ENCODE assay signal across 22 mouse cellular contexts in the genomic region with DNA sequence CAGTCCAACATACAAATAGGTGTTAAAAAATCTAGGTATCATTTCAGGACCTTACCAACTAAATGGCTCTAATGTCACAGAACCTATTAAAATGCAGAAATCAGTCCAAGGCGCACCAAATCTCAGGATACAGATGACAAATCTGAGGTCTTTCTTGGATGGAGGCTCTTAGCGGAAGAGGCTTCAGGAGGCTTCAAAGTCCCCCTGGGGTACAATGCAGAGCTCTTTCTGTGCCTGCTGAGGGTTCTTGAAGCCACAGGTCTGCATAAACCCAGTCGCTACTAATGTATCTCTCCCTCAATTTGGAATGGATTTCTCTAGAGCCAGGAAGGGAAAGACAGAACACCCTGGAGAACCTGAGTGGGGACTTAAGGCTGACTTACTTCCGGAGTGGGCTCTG. TPM values are rescaled to one million over a fixed set of nuclear protein-coding genes. Genes with fewer than 3 reads are reported as not detected.
DNase-seq lines count a peak whose midpoint lies in the region; ATAC-seq and TF ChIP-seq lines count a peak whose summit lies in the region.
"Had no signal": no experiment of that assay in that cellular context is flagged by ENCODE, and none has a peak within 500 bp of the region (broad histone marks: within the 10 kb centered on the region; RNA-seq: fewer than 3 reads in every experiment).

No protein-coding gene starts in this region.

- no peaks in the 10 kb centered on the region for H3K36me3 ChIP-seq in lung, embryonic 14.5 days (ENCODE audit: insufficient read depth)
- no peaks in the 10 kb centered on the region for H3K36me3 ChIP-seq in embryonic facial prominence, embryonic 11.5 days (replicated peaks; ENCODE audit: control insufficient read depth, insufficient read depth, low read depth, low read length)
- no peaks in the 10 kb centered on the region for H3K36me3 ChIP-seq in embryonic facial prominence, embryonic 15.5 days
- H3K36me3 ChIP-seq: G1E; hindbrain, embryonic 15.5 days; intestine, embryonic 15.5 days; liver, embryonic 15.5 days had no signal

- H3K9ac ChIP-seq in lung, embryonic 14.5 days: no peak overlapping the region
- no peak overlapping the region for H3K9ac ChIP-seq in embryonic facial prominence, embryonic 11.5 days (replicated peaks; ENCODE audit: low read length)
- H3K9ac ChIP-seq in embryonic facial prominence, embryonic 15.5 days: no peak overlapping the region
- H3K9ac ChIP-seq: forebrain, embryonic 13.5 days; hindbrain, embryonic 15.5 days; intestine, embryonic 15.5 days; liver, embryonic 15.5 days had no signal

- H3K27me3 ChIP-seq in lung, embryonic 14.5 days (ENCODE audit: insufficient read depth, low read length): peaks cover 74% of the 10 kb centered on the region
- H3K27me3 ChIP-seq in embryonic facial prominence, embryonic 11.5 days (ENCODE audit: control insufficient read depth, insufficient read depth, low read length): peaks cover 13% of the 10 kb centered on the region
- peaks cover 44% of the 10 kb centered on the region for H3K27me3 ChIP-seq in embryonic facial prominence, embryonic 15.5 days

- DNase-seq in lung, embryonic 14.5 days: peak; percentile 8
- DNase-seq in lung, postnatal 25 days (ENCODE audit: low spot score): no peak
- DNase-seq in embryonic facial prominence, embryonic 11.5 days (ENCODE audit: low spot score): peak; percentile 24
- DNase-seq in retina, postnatal 1 day: peak; percentile 23
- DNase-seq in right cerebral cortex, adult 2 months (ENCODE audit: low spot score in 2 of 2): no peak
- DNase-seq in right cerebral cortex, adult 18-20 months: no peak
- DNase-seq: adrenal gland, adult 2 months; B cell, adult 2 months; cerebellum, adult 11-12 months; kidney, adult 8-10 months; kidney, postnatal 14 days; liver had no signal

- H3K4me2 ChIP-seq in lung, embryonic 14.5 days: no peak overlapping the region
- H3K4me2 ChIP-seq in embryonic facial prominence, embryonic 11.5 days (ENCODE audit: low read depth, low read length): no peak overlapping the region
- peak overlapping the region; percentile 13 for H3K4me2 ChIP-seq in embryonic facial prominence, embryonic 15.5 days (replicated peaks)
- H3K4me2 ChIP-seq: forebrain, embryonic 13.5 days; hindbrain, embryonic 15.5 days; intestine, embryonic 15.5 days; liver, embryonic 15.5 days had no signal

- WGBS in lung, embryonic 14.5 days: 5% methylated on average over 4 of the region's 4 CpGs
- 1% methylated on average over 4 of the region's 4 CpGs for WGBS in embryonic facial prominence, embryonic 11.5 days
- 11% methylated on average over 4 of the region's 4 CpGs for WGBS in embryonic facial prominence, embryonic 15.5 days

- H3K4me1 ChIP-seq in lung, embryonic 14.5 days (ENCODE audit: insufficient read depth): no peaks in the 10 kb centered on the region
- no peaks in the 10 kb centered on the region for H3K4me1 ChIP-seq in embryonic facial prominence, embryonic 11.5 days (ENCODE audit: control insufficient read depth, insufficient read depth, low read length)
- H3K4me1 ChIP-seq in embryonic facial prominence, embryonic 15.5 days: peaks cover 18% of the 10 kb centered on the region; the same call in 1 of the 2 replicates
- H3K4me1 ChIP-seq: liver, embryonic 15.5 days had no signal

- ATAC-seq in lung, embryonic 14.5 days (ENCODE audit: insufficient read depth): no peak
- no peak for ATAC-seq in embryonic facial prominence, embryonic 11.5 days (replicated peaks; ENCODE audit: insufficient number of reproducible peaks, low FRiP score, low TSS enrichment, low read depth)
- ATAC-seq in embryonic facial prominence, embryonic 15.5 days (ENCODE audit: insufficient number of reproducible peaks, low FRiP score, low TSS enrichment, low read depth): no peak
- ATAC-seq: forebrain, embryonic 13.5 days; intestine, embryonic 15.5 days had no signal

- H3K27ac ChIP-seq in lung, embryonic 14.5 days (ENCODE audit: low read depth): no peak overlapping the region
- H3K27ac ChIP-seq in embryonic facial prominence, embryonic 11.5 days (replicated peaks; ENCODE audit: low read depth, low read length): no peak overlapping the region
- no peak overlapping the region for H3K27ac ChIP-seq in embryonic facial prominence, embryonic 15.5 days (replicated peaks)
- H3K27ac ChIP-seq: forebrain, embryonic 13.5 days; hindbrain, embryonic 15.5 days; intestine, embryonic 15.5 days; liver, embryonic 15.5 days; macrophage; stomach, postnatal 0 days had no signal

- no peaks in the 10 kb centered on the region for H3K9me3 ChIP-seq in lung, embryonic 14.5 days (ENCODE audit: low read depth, low read length)
- H3K9me3 ChIP-seq in embryonic facial prominence, embryonic 11.5 days (replicated peaks; ENCODE audit: control insufficient read depth, low read length): 0 out of 2 replicates have a peak, but pooled peaks cover 2% of the 10 kb centered on the region
- no peaks in the 10 kb centered on the region for H3K9me3 ChIP-seq in embryonic facial prominence, embryonic 15.5 days (replicated peaks)
- H3K9me3 ChIP-seq: forebrain, embryonic 13.5 days; hindbrain, embryonic 15.5 days; intestine, embryonic 15.5 days; liver, embryonic 15.5 days had no signal

- no peak overlapping the region for H3K4me3 ChIP-seq in lung, embryonic 14.5 days (ENCODE audit: low read depth, low read length)
- H3K4me3 ChIP-seq in embryonic facial prominence, embryonic 11.5 days (ENCODE audit: low read depth, low read length): no peak overlapping the region
- no peak overlapping the region for H3K4me3 ChIP-seq in embryonic facial prominence, embryonic 15.5 days (replicated peaks)
- H3K4me3 ChIP-seq: forebrain, embryonic 13.5 days; hindbrain, embryonic 15.5 days; intestine, embryonic 15.5 days; liver, embryonic 15.5 days had no signal

- no peak for TF ChIP-seq CTCF in lung, embryonic 14.5 days (IDR thresholded peaks at IDR 0.05; ENCODE audit: low read depth)

RNA-seq across cellular contexts. Expression of a gene that starts 5.1 kb away (rescaled TPM):
- 0.34 TPM in 1 of 2 replicates, not detected in the other for polyA plus RNA-seq in lung, embryonic 14.5 days (2014; fragmentation: Nextera tagmentation; extraction: Ambion mirVana)
- 30.3 and 34.6 TPM in 2 replicates for polyA plus RNA-seq in embryonic facial prominence, embryonic 11.5 days (2014; fragmentation: Nextera tagmentation; extraction: Ambion mirVana)
- polyA plus RNA-seq in embryonic facial prominence, embryonic 15.5 days (2015; fragmentation: Nextera tagmentation; extraction: Ambion mirVana): 13.8 and 14.3 TPM in 2 replicates
- polyA plus RNA-seq: cortical plate, adult 2 months; forebrain, embryonic 13.5 days; G1E; heart, embryonic 14.5 days; liver, embryonic 15.5 days; macrophage had no signal

Comparison
In these comparisons a context has a peak if more than half of its experiments do, and no peak if none do; other contexts are left out.
1. DNase-seq: peak in lung, embryonic 14.5 days (single experiment), embryonic facial prominence, embryonic 11.5 days (single experiment) and retina, postnatal 1 day (single experiment); none in lung, postnatal 25 days (single experiment), right cerebral cortex, adult 2 months (0 of 2) and right cerebral cortex, adult 18-20 months (single experiment).
2. RNA of a gene that starts 5.1 kb away (polyA plus RNA-seq): 30.3 to 34.6 TPM in embryonic facial prominence, embryonic 11.5 days and 13.8 to 14.3 TPM in embryonic facial prominence, embryonic 15.5 days; 0.34 TPM in lung, embryonic 14.5 days; every median in the first group is over 10 times any median in the second.